Mouse (Mus musculus) midbrain, embryonic 14.5 days (tissue): ENCODE data around the gene Camta1. TPM values are rescaled to one million over a fixed set of nuclear protein-coding genes. Genes with fewer than 3 reads are reported as not detected.

ENCODE experiments used
- ATAC-seq: fragments of 200-750 bp; cut with Nextera tagmentation; 2 replicates; pipeline ENCODE4 v1.8.0; 2017; ENCODE audit warnings: moderate number of reproducible peaks, moderate library complexity; ENCODE audit not compliant: low FRiP score, low TSS enrichment
- DNase-seq: peaks from one replicate; pipeline ENCODE4 v3.0.0-alpha.2; 2015
- H3K27ac ChIP-seq: fragments of 300-500 bp; sonication (generic); replicated peaks from 2 replicates; pipeline ENCODE4 v1.5.1; 2014; ENCODE audit warnings: mild to moderate bottlenecking, low read depth, low read length, moderate library complexity
- H3K27me3 ChIP-seq: fragments of 300-500 bp; sonication (generic); 2 replicates; pipeline ENCODE4 v1.6.1; 2014; ENCODE audit warnings: low read length, control low read depth, mixed read lengths; ENCODE audit not compliant: control insufficient read depth, insufficient read depth
- H3K36me3 ChIP-seq: fragments of 300-500 bp; sonication (generic); 2 replicates; pipeline ENCODE4 v1.6.1; 2014; ENCODE audit warnings: low read length, control low read depth; ENCODE audit not compliant: control insufficient read depth, insufficient read depth
- H3K4me1 ChIP-seq: fragments of 300-500 bp; sonication (generic); 2 replicates; pipeline ENCODE4 v1.6.1; 2014; ENCODE audit warnings: mild to moderate bottlenecking, antibody characterized with exemption, low read length, control low read depth; ENCODE audit not compliant: control insufficient read depth, insufficient read depth
- H3K4me2 ChIP-seq: fragments of 300-500 bp; sonication (generic); 2 replicates; pipeline ENCODE4 v1.6.1; 2014; ENCODE audit warnings: mild to moderate bottlenecking, low read length, moderate library complexity
- H3K4me3 ChIP-seq: fragments of 300-500 bp; sonication (generic); replicated peaks from 2 replicates; pipeline ENCODE4 v1.5.1; 2014; ENCODE audit warnings: low read depth, low read length
- H3K9ac ChIP-seq: fragments of 300-500 bp; sonication (generic); replicated peaks from 2 replicates; pipeline ENCODE4 v1.6.1; 2014; ENCODE audit warnings: mild to moderate bottlenecking, low read length, moderate library complexity
- H3K9me3 ChIP-seq: fragments of 300-500 bp; sonication (generic); 2 replicates; pipeline ENCODE4 v1.6.1; 2016; ENCODE audit warnings: low read length, control low read depth, mixed read lengths; ENCODE audit not compliant: control insufficient read depth
- WGBS: fragments of 180-500 bp; shearing (Covaris S2); extraction: QIAGEN DNeasy Blood & Tissue Kit; methylation state at CpG from one replicate; pipeline ENCODE4 v1.1.7; 2014; 5-methylcytosine and 5-hydroxymethylcytosine counted together
- polyA plus RNA-seq: library from polyadenylated mRNA; unstranded; fragments of >200 nt; fragmentation: Nextera tagmentation; extraction: Ambion mirVana; gene quantifications from 2 replicates; pipeline ENCODE4 v1.2.1, GENCODE M21; 2014

Gene Camta1
- polyA plus RNA-seq, 1 experiment from 2014 or later: 157 TPM

GRCm38 (mm10) chr4:151655637-151656385 lies 205.9 kb downstream of the Camta1 start:
- DNase-seq (peak; percentile 42), ATAC-seq (no peak)
- Histone ChIP-seq H3K4me3 (no peak overlapping the region), H3K9ac (peak overlapping the region; percentile 23; the same call in 1 of the 2 replicates), H3K4me2 (no peak overlapping the region), H3K27me3 (no peaks in the 10 kb centered on the region), H3K36me3 (no peaks in the 10 kb centered on the region), H3K27ac (peak overlapping the region; percentile 52; the same call in 1 of the 2 replicates), H3K4me1 (peaks cover 22% of the 10 kb centered on the region), H3K9me3 (no peaks in the 10 kb centered on the region)
- WGBS: 53% methylated on average over 16 of the region's 16 CpGs

GRCm38 (mm10) chr4:151655227-151655626 lies 206.4 kb downstream of the Camta1 start:
- H3K9ac ChIP-seq: peak overlapping the region; percentile 9; the same call in 1 of the 2 replicates
- 69% methylated on average over 4 of the region's 4 CpGs for WGBS

GRCm38 (mm10) chr4:151642418-151642817 lies 219.3 kb downstream of the Camta1 start:
- peaks cover 8% of the 10 kb centered on the region; the same call in 1 of the 2 replicates for H3K4me1 ChIP-seq
- DNase-seq (no peak), ATAC-seq (no peak)
- no peak overlapping the region for H3K4me3 ChIP-seq
- H3K4me2 ChIP-seq: no peak overlapping the region
- WGBS: 93% methylated on average over 2 of the region's 2 CpGs
- no peaks in the 10 kb centered on the region for H3K27me3 ChIP-seq
- no peaks in the 10 kb centered on the region for H3K36me3 ChIP-seq
- H3K9ac ChIP-seq: no peak overlapping the region
- no peak overlapping the region for H3K27ac ChIP-seq
- no peaks in the 10 kb centered on the region for H3K9me3 ChIP-seq

More at GRCm38 (mm10) chr4:151655227-151655626, 206.4 kb downstream of the Camta1 start:
- Histone ChIP-seq H3K4me1 (peaks cover 22% of the 10 kb centered on the region), H3K4me2 (no peak overlapping the region), H3K4me3 (no peak overlapping the region), H3K9me3 (no peaks in the 10 kb centered on the region), H3K27me3 (no peaks in the 10 kb centered on the region), H3K36me3 (no peaks in the 10 kb centered on the region), H3K27ac (peak overlapping the region; percentile 52; the same call in 1 of the 2 replicates)
- DNase-seq (no peak), ATAC-seq (no peak)

GRCm38 (mm10) chr4:151640971-151641370 lies 220.7 kb downstream of the Camta1 start:
- ATAC-seq: no peak
- Histone ChIP-seq H3K4me3 (no peak overlapping the region), H3K9me3 (no peaks in the 10 kb centered on the region), H3K36me3 (no peaks in the 10 kb centered on the region), H3K27ac (no peak overlapping the region), H3K4me2 (no peak overlapping the region), H3K9ac (no peak overlapping the region), H3K4me1 (peaks cover 9% of the 10 kb centered on the region; the same call in 1 of the 2 replicates), H3K27me3 (no peaks in the 10 kb centered on the region)
- 85% methylated on average over 8 of the region's 8 CpGs for WGBS
- no peak for DNase-seq

DNA sequence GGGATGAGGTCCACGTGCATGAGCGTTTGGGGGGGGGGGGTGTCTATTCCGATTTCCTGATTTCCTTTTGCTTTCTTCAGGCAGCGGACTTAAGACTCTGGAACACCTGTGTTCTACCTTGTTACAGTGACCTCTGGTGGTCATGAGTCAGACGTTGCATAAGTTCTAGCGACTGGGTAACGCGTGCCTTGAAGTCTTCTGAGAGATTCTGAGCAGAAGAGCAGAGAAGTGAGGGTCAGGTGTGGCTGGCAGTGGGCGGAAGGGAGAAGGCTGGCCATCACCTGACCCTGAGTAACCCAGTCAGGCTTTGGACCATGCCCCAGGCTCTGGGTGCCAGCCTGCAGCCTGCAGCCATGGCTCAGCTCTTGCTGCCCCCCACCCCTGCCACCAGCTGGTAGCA lies 222.7 kb downstream of the Camta1 start:
- DNase-seq: peak; percentile 86
- WGBS: 28% methylated on average over 9 of the region's 9 CpGs
- Histone ChIP-seq H3K9ac (no peak overlapping the region), H3K36me3 (no peaks in the 10 kb centered on the region), H3K4me2 (no peak overlapping the region), H3K4me3 (no peak overlapping the region), H3K4me1 (peaks cover 15% of the 10 kb centered on the region), H3K9me3 (no peaks in the 10 kb centered on the region), H3K27me3 (no peaks in the 10 kb centered on the region), H3K27ac (no peak overlapping the region)
- no peak for ATAC-seq

- Histone ChIP-seq H3K9me3 (no peaks in the 10 kb centered on the region), H3K27me3 (no peaks in the 10 kb centered on the region), H3K9ac (no peak overlapping the region), H3K4me3 (no peak overlapping the region), H3K27ac (0 out of 2 replicates have a peak overlapping the region, but pooled peaks have one; percentile 13), H3K36me3 (no peaks in the 10 kb centered on the region), H3K4me1 (peaks cover 15% of the 10 kb centered on the region), H3K4me2 (no peak overlapping the region)
- no peak for ATAC-seq
- no peak for DNase-seq
- WGBS: 61% methylated on average over 9 of the region's 9 CpGs
These were observed 224.3 kb downstream of the Camta1 start for GRCm38 (mm10) chr4:151637348-151637747.

GRCm38 (mm10) chr4:151634771-151635170 lies 226.9 kb downstream of the Camta1 start:
- no peak for DNase-seq
- Histone ChIP-seq H3K4me3 (no peak overlapping the region), H3K9ac (no peak overlapping the region), H3K9me3 (no peaks in the 10 kb centered on the region), H3K4me1 (peaks cover 24% of the 10 kb centered on the region), H3K27ac (0 out of 2 replicates have a peak overlapping the region, but pooled peaks have one; percentile 14), H3K36me3 (no peaks in the 10 kb centered on the region), H3K4me2 (no peak overlapping the region), H3K27me3 (no peaks in the 10 kb centered on the region)
- WGBS: 48% methylated on average over 6 of the region's 6 CpGs
- no peak for ATAC-seq

DNA sequence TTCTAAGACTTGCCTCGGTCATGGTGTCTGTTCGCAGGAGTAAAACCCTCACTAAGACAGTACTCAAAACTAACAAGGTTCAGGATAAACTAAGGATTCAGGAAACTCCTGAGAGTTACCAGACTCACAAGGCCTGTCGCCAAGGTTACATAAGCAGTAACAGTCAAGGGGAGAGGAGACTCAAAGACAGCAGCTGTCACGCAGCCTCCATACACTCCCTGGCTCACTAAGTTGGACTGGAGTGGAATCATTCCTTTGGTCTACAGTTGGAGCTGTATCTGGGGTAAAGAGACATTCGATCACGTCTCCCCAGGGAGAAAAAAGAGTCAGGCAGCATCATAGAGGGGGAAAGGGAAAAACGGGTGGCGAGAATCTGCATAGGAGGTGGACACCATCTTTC lies 227.9 kb downstream of the Camta1 start:
- H3K4me3 ChIP-seq: no peak overlapping the region
- 93% methylated on average over 8 of the region's 8 CpGs for WGBS
- H3K27me3 ChIP-seq: no peaks in the 10 kb centered on the region
- H3K36me3 ChIP-seq: no peaks in the 10 kb centered on the region
- no peaks in the 10 kb centered on the region for H3K9me3 ChIP-seq
- H3K9ac ChIP-seq: no peak overlapping the region
- ATAC-seq (no peak), DNase-seq (no peak)
- H3K4me1 ChIP-seq: peaks cover 24% of the 10 kb centered on the region
- no peak overlapping the region for H3K4me2 ChIP-seq
- no peak overlapping the region for H3K27ac ChIP-seq

GRCm38 (mm10) chr4:151632321-151632720 lies 229.4 kb downstream of the Camta1 start:
- 87% methylated on average over 6 of the region's 6 CpGs for WGBS
- no peak overlapping the region for H3K9ac ChIP-seq
- no peak overlapping the region for H3K4me3 ChIP-seq
- no peak for DNase-seq
- peaks cover 21% of the 10 kb centered on the region for H3K4me1 ChIP-seq
- no peaks in the 10 kb centered on the region for H3K36me3 ChIP-seq
- no peak overlapping the region for H3K4me2 ChIP-seq
- ATAC-seq: no peak
- no peaks in the 10 kb centered on the region for H3K9me3 ChIP-seq
- H3K27me3 ChIP-seq: no peaks in the 10 kb centered on the region
- H3K27ac ChIP-seq: no peak overlapping the region
